Mouse (Mus musculus): Measurements from ENCODE around the gene Sry. TPM values are rescaled to one million over a fixed set of nuclear protein-coding genes. Genes with fewer than 3 reads are reported as not detected.

Sry gene
- not detected in 2 replicates for polyA plus RNA-seq (2012; ENCODE audit: low replicate concordance)

DNA sequence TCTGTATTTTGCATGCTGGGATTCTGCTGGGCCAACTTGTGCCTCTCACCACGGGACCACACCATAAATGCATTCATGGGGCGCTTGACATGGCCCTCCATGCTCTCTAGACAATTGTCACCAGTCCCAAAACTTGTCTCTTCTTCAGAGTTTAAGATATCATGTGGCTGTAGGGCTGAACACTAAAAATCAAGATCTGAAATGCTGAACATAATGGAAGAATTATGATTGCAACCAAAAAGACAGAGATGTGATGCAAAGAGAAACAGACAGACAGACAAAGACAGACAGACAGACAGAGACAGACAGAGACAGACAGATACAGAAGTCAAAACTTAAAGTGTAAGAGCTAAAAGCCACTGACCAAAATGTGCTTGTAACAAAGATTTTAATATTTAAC lies at the start of gene Sry:
TSS of gene Sry (minus strand) at position 101 of the 400 bp plus-strand sequence.

Other genes with a start within 250 kb of the Sry start
- not detected in 2 replicates for gene H2al2c, start 64.6 kb downstream of the Sry start, polyA plus RNA-seq (2012; ENCODE audit: low replicate concordance)
- not detected in 2 replicates for gene H2al2b, start 57.0 kb upstream of the Sry start, polyA plus RNA-seq (2012; ENCODE audit: low replicate concordance)
- gene Gm4064, start 132.5 kb upstream of the Sry start, polyA plus RNA-seq (2012; ENCODE audit: low replicate concordance), result not detected in 2 replicates
- not detected in 2 replicates for gene Rbmy, start 167.0 kb upstream of the Sry start, polyA plus RNA-seq (2012; ENCODE audit: low replicate concordance)
- gene Gm10256, start 167.0 kb upstream of the Sry start, polyA plus RNA-seq (2012; ENCODE audit: low replicate concordance), result not detected in 2 replicates
- not detected in 2 replicates for gene Gm10352, start 237.3 kb upstream of the Sry start, polyA plus RNA-seq (2012; ENCODE audit: low replicate concordance)

Measured in leukemia stem cell, adult 10-12 weeks (primary cell).